Mouse (Mus musculus): ENCODE measurements around the gene Sept9.

- TF ChIP-seq CTCF (IDR thresholded peaks at IDR 0.05; ENCODE audit: low read depth) (no peak), EP300 (IDR thresholded peaks at IDR 0.05; ENCODE audit: low read depth) (no peak)
Measured at GRCm38 (mm10) chr11:117276946-117277345, 77.5 kb downstream of the Sept9 start.
